Mouse (Mus musculus): ENCODE results near the gene Traf3ip1. TPM values are rescaled to one million over a fixed set of nuclear protein-coding genes. Genes with fewer than 3 reads are reported as not detected.
A peak's percentile ranks its signal among the peaks of the same experiment; 100 is the strongest.

Traf3ip1 gene
- total and polyA plus RNA-seq, 3 experiments: 5.0 to 7.5 (median 5.9) TPM

- dilution Hi-C loops (cut with MboI; ENCODE audit: extremely low pct_ligation_motif_present, extremely low pct_unique_long_range_greater_than_20kb, low sequenced_read_pairs): no loop called here
- in situ Hi-C loops (cut with MboI; ENCODE audit: low pct_ligation_motif_present, low pct_unique_long_range_greater_than_20kb, low sequenced_read_pairs): no loop called here
- Histone ChIP-seq H3K79me2 (replicated peaks; ENCODE audit: control insufficient read depth, extremely low read depth, insufficient read depth, poor library complexity, severe bottlenecking) (no peaks in the 10 kb centered on the region), H3K27me3 (replicated peaks) (no peaks in the 10 kb centered on the region), H3K4me2 (ENCODE audit: insufficient read depth, low read depth, poor library complexity, severe bottlenecking) (no peak overlapping the region), H3K9ac (ENCODE audit: insufficient read depth, low read depth) (no peak overlapping the region), H3K4me1 (ENCODE audit: control insufficient read depth in 1 of 2, insufficient read depth in 2 of 2) (peaks cover 0 to 1% of the 10 kb centered on the region in 2 experiments; a peak in 2 of 4 replicates), H3K27ac (ENCODE audit: insufficient read depth, low read depth) (no peak overlapping the region), H3K9me3 (replicated peaks; ENCODE audit: low read length) (no peaks in the 10 kb centered on the region), H3K4me3 (replicated peaks in 1 of 3; ENCODE audit: low read depth in 2 of 3, low read length in 2 of 3, poor library complexity in 1 of 3) (no peak overlapping the region), H3K36me3 (replicated peaks in 1 of 2; ENCODE audit: control insufficient read depth in 1 of 2, insufficient read depth in 1 of 2, low read length in 1 of 2) (peaks cover 0 to 19% of the 10 kb centered on the region in 2 experiments)
- TF ChIP-seq TCF12 (IDR thresholded peaks at IDR 0.05; ENCODE audit: low read depth, low read length): no peak
- no peak for TF ChIP-seq NELFE (IDR thresholded peaks at IDR 0.05; ENCODE audit: low read depth, low read length)
- TF ChIP-seq HCFC1 (IDR thresholded peaks at IDR 0.05; ENCODE audit: low read depth, low read length): no peak
- TF ChIP-seq IRF4 (IDR thresholded peaks at IDR 0.05; ENCODE audit: low read depth, low read length): no peak
- no peak for TF ChIP-seq ZNF384 (IDR thresholded peaks at IDR 0.05; ENCODE audit: low read depth, low read length)
- TF ChIP-seq RCOR1 (conservative IDR thresholded peaks at IDR 0.05; ENCODE audit: low read depth, low read length): no peak
- no peak for TF ChIP-seq MYC (IDR thresholded peaks at IDR 0.05; ENCODE audit: low read depth, low read length)
- TF ChIP-seq MAZ (IDR thresholded peaks at IDR 0.05; ENCODE audit: low read depth, low read length): no peak
- DNase-seq (ENCODE audit: extremely low read depth): no peak
Observed at GRCm38 (mm10) chr1:91533483-91533882, 39.0 kb downstream of the Traf3ip1 start.

- H3K27ac ChIP-seq (ENCODE audit: insufficient read depth, low read depth): no peak overlapping the region
- H3K9ac ChIP-seq (ENCODE audit: insufficient read depth, low read depth): no peak overlapping the region
- no peaks in the 10 kb centered on the region for H3K27me3 ChIP-seq (replicated peaks)
- H3K4me3 ChIP-seq (replicated peaks in 1 of 3; ENCODE audit: low read depth in 2 of 3, low read length in 2 of 3, poor library complexity in 1 of 3): no peak overlapping the region
- TF ChIP-seq NELFE (IDR thresholded peaks at IDR 0.05; ENCODE audit: low read depth, low read length) (no peak), MEF2A (IDR thresholded peaks at IDR 0.05; ENCODE audit: borderline replicate concordance, low read depth, low read length) (no peak), CTCF (conservative IDR thresholded peaks at IDR 0.05 in 1 of 2, IDR thresholded peaks at IDR 0.05 in 1 of 2; ENCODE audit: low read depth in 2 of 2, low read length in 2 of 2) (peak in 1 of 2 experiments; percentile 33; a peak in 2 of 4 replicates), JUND (conservative IDR thresholded peaks at IDR 0.05; ENCODE audit: low read depth, low read length) (no peak), USF2 (conservative IDR thresholded peaks at IDR 0.05; ENCODE audit: low read depth, low read length) (no peak), SMC3 (IDR thresholded peaks at IDR 0.05; ENCODE audit: low read depth, low read length) (no peak), PAX5 (IDR thresholded peaks at IDR 0.05; ENCODE audit: low read length) (no peak), KAT2A (IDR thresholded peaks at IDR 0.05; ENCODE audit: insufficient replicate concordance, low read length) (no peak)
- H3K4me1 ChIP-seq (ENCODE audit: control insufficient read depth in 1 of 2, insufficient read depth in 2 of 2): peaks cover 0 to 4% of the 10 kb centered on the region in 2 experiments; a peak in 2 of 4 replicates
- in situ Hi-C loops (cut with MboI; ENCODE audit: low pct_ligation_motif_present, low pct_unique_long_range_greater_than_20kb, low sequenced_read_pairs) (no loop called here), dilution Hi-C loops (cut with MboI; ENCODE audit: extremely low pct_ligation_motif_present, extremely low pct_unique_long_range_greater_than_20kb, low sequenced_read_pairs) (no loop called here)
- H3K9me3 ChIP-seq (replicated peaks; ENCODE audit: low read length): no peaks in the 10 kb centered on the region
- no peaks in the 10 kb centered on the region for H3K79me2 ChIP-seq (replicated peaks; ENCODE audit: control insufficient read depth, extremely low read depth, insufficient read depth, poor library complexity, severe bottlenecking)
- DNase-seq (ENCODE audit: extremely low read depth): no peak
- no peak overlapping the region for H3K4me2 ChIP-seq (ENCODE audit: insufficient read depth, low read depth, poor library complexity, severe bottlenecking)
- peaks cover 0 to 16% of the 10 kb centered on the region in 2 experiments for H3K36me3 ChIP-seq (replicated peaks in 1 of 2; ENCODE audit: control insufficient read depth in 1 of 2, insufficient read depth in 1 of 2, low read length in 1 of 2)
Observed at GRCm38 (mm10) chr1:91533961-91534723, 39.7 kb downstream of the Traf3ip1 start.

Data from CH12.LX (cell line).